Mouse (Mus musculus) cerebellum, adult 18-20 months (tissue): Measurements from ENCODE around the gene Sesn1.
"Not testable (repeated sequence)": the region's sequence is repeated elsewhere in the genome, so short reads cannot be mapped to it uniquely, and the experiment has no call there.

Source experiments
- DNase-seq, 2 experiments: peaks; one replicate each; pipeline ENCODE4 v3.0.0; 2021

Sesn1 gene

DNA sequence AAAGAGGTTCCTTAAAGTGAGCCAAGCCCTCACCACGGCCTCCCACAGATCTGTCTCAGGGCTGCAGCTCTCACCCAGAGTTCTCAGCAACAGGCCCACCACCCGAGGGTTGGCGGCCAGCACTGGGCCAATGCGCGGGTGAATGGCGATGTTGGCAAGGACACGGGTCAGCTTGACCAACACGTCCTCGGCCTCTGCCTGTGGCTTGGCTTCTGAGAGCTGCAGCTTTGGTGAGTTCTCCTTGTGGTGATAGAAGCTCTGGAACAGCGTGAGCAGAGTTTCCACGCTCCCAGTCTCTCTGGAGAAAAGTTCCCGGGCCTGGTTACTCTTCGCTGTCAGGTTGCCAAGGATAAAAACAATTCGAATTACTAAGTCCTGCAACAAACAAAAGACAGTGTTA lies 117.0 kb downstream of the Sesn1 start:
- DNase-seq = no peak

DNA sequence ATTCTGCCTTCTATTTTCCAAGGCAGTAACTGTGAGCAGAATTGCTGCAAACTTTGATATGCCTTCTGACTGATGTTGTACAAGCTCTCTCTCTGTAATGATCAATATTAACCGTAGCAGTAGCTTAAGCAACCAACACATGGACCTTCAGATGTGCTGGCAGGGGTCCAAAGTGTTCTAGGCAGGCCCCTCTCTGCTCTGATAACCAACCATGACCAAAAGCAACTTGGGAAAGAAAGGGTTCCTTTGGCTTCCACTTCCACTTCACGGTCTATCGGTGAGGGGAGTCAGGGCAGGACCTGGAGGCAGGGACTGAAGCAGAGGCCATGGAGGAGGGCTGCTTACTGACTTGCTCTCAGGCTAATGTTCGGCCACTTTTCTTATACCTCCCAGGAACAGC lies 121.2 kb downstream of the Sesn1 start:
- DNase-seq = peak in 1 of 2 experiments; percentile 30

DNA sequence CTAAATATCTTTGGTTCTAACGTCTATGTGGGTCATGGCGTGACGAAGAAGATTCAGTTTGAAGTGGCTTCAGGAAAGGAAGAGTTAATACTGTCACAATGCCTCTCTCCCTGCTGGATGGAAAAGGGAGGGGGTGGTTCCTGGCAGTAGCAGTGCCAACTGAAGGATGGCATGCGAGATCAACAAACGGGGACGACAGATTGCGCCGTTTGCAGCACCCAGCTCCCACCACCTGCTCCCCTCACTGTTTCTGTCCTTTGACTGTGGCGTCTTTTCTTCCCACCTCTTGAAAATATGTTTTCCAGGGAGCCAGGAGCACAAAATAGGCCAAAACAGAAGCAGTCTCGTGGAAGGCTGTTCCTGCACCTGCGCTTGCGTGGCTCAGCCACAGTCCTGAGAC lies 122.2 kb downstream of the Sesn1 start:
- peak; percentile 77 to 82 for DNase-seq

DNA sequence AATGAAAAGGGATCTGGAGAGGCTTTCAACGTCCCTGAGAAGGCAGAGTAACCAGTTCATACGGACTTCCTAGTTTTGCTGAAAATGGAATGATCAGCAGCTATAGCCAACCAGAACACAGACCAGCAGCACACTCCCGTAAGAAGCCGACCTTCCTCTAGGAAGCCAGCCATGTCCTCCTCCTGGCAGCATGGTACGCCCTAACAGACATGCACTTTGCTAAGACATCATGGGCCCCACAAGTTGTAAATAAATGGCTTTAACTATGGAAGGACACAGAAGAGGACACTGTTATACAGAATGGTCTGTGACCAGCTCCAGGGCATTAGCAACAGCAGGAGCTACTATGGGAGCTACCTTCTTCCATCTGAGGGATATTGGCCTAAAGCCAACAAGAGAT lies 123.2 kb downstream of the Sesn1 start:
- peak in 1 of 2 experiments; percentile 30 for DNase-seq

DNA sequence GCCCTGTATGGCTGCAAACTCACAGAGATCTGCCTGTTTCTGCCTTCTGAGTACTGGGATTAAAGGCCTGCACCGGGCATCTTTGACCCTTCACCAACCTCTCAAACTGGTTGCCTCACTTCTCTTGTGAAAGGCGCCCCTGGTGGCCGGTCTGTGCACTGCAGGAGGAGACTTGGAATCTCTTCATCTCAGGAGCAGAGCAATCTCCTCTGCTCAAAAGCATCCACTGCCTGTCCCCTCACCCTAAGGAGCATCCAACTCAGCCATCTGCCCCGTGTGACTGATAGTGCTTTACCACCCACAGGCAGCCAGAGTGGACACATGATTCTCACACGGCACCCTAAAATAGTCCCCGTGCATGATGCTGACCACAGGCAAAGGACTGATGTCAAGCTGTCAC lies 123.8 kb downstream of the Sesn1 start:
- peak; percentile 59 to 72 for DNase-seq

DNA sequence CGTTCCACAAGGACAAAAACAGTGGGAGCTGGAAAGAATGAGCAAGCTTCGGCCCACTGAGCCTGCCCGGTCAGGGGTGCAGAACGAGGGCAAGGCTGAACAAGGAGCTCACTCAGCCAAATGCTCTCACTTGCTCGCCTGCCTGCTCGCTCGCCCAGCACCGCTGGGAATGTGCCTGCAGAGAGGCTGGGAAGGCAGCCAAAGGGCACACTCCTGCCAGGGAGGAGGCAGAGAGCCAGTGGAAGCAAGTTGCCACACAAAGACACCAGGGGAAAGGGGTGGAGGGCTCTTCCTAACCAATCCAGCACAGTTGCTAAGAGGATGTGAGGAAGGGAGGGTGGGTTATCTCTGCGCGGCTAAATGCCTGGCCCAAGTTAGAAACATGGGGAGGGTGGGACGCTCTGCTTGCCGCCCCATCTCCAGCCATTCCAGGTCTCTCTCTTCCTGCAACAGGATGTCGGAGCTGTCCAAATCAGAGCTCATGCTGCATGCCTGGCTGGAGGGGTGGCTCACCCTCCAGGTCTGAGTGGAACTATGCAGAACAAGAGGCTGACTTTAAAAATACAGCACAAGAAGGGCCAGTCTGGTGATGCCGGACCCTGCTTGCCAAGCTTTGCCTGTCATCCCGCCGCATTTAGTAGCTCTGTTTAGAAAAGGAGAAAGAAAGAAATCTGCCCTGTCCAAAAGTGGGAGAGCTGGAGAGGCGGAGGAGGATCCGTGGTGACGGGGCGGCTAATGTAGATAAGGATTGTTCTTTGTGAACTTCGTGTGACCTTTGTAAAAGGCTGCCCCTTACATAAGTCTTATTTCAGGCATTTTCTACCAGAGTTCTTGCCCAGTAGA lies 125.1 kb downstream of the Sesn1 start:
- DNase-seq = peak; percentile 93

DNA sequence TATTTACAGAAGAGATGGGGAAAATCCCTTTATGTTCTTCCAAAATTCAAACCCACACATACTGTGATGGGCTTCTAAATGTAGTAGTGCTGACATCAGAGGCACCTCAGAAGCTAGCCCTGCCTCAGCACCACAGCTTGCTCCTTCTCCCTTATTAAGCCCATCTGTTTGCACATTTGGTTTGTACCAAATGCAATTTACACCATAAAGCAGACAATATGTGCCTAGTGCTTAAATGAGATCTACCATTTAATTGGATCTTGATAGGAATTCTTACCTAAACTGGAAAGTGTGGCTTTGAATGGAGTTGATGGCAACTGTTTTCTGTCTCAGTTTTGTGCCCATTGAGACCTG lies 125.7 kb downstream of the Sesn1 start:
- peak; percentile 27 to 35 for DNase-seq

DNA sequence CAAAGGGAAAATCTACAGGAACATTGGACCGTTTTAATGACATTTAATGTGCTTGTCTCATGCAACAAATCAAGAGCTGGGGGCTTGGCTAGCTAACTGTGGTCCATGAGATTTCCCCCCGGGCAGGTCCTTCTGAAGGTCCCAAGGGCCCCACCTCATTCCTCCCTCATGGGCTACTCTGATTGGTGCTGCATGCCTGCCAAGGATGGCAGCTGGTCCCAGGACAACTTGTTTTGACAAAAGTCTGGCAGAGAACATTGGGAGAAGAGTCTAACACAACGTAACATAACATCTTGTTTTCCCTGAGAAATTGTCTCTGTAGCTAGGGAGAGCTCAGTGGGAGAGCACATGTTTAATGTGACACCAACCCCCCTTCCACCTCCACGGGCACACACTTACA lies 126.4 kb downstream of the Sesn1 start:
- peak; percentile 33 to 35 for DNase-seq

DNA sequence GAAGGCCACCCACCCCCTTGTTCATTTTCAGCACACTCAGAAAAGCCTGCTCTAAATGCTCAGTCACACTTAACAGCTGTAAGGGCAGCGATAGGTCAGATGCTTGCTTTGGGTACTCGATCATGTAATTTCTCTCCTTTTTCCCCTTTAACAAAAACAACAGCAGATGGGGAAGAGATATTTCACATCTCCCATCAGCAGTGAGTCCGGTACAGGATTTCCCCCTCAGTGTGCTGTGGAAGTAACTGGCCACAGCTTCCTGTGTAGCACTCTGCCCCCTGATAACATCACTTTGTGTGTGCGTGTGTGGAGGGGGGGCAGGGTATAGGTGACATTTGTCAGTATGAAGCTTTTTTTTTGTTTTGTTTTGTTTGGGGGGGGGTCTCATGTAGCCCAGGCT lies 127.4 kb downstream of the Sesn1 start:
- DNase-seq = no peak

DNA sequence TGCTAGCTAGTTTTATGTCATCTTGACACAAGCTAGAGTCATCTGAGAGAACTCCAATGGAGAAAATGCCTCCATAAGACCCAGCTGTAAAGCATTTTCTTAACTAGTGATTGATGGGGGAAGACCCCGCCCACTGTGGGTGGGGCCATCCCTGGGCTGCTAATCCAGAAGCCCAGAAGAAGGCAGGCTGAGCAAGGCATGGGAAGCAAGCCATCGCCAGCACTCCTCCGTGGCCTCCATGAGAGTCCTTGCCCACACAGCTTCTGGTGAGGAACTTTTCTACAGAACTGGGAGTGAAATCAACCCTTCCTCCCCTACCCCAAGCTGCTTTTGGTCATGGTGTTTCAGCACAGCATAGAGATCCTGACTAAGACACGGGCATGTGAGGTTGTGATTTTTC lies 129.4 kb downstream of the Sesn1 start:
- no peak for DNase-seq

DNA sequence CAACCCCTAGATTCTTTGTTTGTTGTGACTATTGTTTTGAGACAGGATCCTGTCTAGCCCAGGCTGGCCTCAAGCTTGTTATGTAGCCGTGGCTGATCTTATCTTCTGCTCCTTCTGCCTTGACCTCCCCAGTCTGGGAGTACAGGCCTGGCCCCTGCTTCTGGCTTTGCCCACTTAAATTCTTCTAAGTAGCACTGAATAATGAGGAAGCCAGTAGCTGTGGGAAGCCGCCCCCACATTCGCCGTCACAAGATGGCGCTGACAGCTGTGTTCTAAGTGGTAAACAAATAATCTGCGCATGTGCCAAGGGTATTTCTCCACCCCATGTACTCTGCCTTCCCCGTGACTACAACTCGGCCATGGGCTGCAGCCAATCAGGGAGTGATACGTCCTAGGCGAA lies 142.6 kb downstream of the Sesn1 start:
- not testable (repeated sequence) for DNase-seq

DNA sequence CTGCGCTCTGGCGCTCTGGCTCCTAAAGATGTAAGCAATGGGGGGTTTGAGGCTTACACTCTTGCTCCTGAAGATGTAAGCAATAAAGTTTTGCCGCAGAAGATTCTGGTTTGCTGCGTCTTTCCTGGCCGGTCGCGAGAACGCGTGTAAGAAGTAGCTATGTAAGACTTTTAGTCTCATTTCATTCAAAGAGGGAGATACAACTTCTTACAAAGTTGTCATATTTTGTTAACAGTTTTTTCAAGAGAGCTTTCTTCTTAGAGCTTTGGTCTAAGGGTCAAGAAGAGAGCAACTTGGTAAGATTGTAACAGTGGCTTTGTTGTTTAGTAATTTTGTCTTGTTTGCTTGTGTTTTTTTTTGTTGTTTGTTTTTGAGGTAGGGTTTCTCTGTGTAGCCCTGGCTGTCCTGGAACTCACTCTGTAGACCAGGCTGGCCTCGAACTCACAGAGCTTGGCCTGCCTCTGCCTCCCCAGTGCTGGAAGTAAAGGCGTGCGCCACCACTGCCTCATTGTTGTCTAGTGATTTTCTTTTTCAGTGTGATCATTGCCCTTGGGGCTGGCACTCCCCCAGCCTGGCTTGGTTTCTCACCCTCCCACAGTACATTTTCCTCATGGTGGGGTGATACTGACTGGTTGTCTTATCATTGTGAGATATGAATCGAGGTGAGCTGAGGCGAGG lies 143.3 kb downstream of the Sesn1 start:
- no peak for DNase-seq

DNA sequence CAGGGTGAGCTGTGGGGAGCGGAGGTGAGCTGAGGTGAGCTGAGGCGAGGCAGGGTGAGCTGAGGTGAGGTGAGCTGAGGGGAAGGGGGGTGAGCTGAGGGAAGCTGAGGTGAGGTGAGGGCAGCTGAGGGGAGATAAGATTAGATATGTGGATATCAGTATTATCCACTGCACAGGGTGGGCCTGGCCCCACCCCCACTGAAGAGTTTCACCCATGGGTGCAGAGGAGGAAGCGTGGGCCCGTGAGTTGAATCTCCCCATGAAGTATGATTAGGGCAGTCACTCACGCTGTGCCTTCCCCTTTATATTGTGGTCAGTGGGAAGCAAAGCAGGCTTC lies 143.8 kb downstream of the Sesn1 start:
- DNase-seq = no peak

DNA sequence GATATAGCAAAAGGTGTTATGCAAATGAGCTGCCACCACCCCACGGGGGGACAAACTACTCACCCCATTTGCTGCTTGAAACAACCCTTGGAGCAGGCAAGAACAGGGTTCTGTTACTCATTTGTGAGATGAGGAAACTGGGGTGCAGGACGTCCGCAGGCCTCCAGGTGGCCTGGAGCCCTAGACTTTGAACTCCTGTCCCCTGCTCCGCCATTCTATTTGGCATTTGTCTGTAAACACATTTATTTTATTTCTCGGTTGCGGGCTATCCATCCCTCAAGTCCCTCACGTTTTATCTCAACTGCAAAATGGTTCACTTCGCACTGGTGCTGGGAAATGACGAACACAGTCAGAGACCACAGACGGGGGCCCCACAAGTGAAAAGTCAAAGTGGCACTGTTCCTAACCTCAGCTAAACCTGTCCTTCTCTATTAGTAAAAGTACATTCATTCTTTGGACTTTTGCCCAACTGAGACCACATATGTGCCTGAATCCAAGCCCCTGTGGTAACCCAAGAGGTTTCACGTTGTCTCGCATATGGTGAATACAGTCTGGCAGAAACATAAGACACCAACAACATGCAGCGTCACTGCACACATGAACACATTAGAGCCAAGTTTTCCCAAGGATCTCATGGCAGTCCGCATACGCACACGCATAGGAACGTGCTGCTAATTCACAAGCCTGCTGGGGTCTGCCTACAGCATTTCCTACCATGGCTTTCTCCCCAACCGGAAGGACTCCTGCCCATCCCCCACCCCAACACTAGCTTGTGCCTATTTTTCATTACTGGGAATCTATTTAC lies 147.9 kb downstream of the Sesn1 start:
- DNase-seq = no peak
